Mouse (Mus musculus) liver, adult 2 months (tissue): ENCODE measurements around the gene Rnf185.

Source experiments
- CTCF ChIP-seq: fragments of 200-500 bp; IDR thresholded peaks from 2 replicates; pipeline ENCODE4 v1.5.1; 2011; ENCODE audit warnings: low read depth, low read length, control low read depth
- POLR2A ChIP-seq: fragments of 200-500 bp; IDR thresholded peaks from 2 replicates; pipeline ENCODE4 v1.6.1; 2011; ENCODE audit warnings: low read length, control low read depth; ENCODE audit not compliant: insufficient read depth; ENCODE audit errors: extremely low read depth

DNA sequence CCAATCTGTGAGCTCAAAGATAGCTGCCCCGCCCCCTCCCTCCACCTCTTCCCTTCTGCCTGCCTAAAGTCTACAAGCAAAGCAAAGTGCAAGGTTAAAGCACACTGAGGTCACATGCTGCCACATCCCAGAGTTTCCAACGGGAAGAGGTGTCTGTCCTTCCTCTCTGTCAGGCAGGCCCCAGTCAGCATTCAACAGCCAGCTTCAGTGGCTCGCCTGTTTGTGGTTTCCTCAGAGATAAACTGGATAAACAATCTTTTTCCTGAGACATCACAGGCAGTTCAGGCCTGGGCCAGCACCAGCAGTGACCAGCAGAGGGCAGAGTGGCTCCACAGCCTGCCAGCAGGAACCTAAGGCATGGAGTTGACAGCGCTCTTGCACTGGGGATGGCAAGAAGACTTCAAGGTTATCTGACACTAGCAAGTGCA is 65.2 kb downstream of the Rnf185 start:
- TF ChIP-seq POLR2A (no peak), CTCF (peak; percentile 100)
